Mouse (Mus musculus) heart, adult 2 months (tissue): ENCODE measurements at regions not wholly inside any gene's neighbourhood (a gene's known extent, or its start where the extent isn't known, plus 50 kb on each side); places are given as distances from the start of the nearest gene placed in this dataset.

Experiments used
- EP300 ChIP-seq: fragments of 200-500 bp; IDR thresholded peaks from 2 replicates; pipeline ENCODE4 v1.6.1; 2011; ENCODE audit warnings: low read depth, low read length, control low read depth; ENCODE audit not compliant: insufficient read depth
- POLR2A ChIP-seq: fragments of 200-500 bp; IDR thresholded peaks from 2 replicates; pipeline ENCODE4 v1.6.1; 2011; ENCODE audit warnings: mild to moderate bottlenecking, low read depth, low read length, control low read depth; ENCODE audit not compliant: insufficient read depth

DNA sequence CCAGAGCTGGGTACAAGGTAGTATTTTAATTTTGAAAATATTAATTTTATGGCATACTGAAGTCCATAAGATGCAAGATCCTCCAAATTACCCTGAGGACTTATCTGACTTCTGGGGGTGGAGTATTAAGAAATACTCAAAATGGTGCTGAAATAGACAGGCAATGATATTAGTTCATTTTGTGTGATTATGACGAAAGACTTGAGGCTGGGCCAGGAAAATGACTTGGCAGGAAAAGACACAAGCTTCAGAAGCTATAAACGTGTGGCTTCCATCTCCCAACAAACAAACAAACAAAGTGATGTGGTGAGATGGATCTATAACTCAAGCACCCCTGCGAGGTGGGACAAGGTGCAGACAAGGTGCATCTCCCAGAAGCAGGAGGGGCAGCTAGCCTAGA, 72.8 kb downstream of the H2al1j start:
- TF ChIP-seq EP300 = no peak
- TF ChIP-seq POLR2A = no peak
